In genomic region chr7:40702191-40703045, GRCm38 (mm10) we compare ENCODE assay signal across 17 mouse cellular contexts.
DNase-seq lines count a peak whose midpoint lies in the region; ATAC-seq and TF ChIP-seq lines count a peak whose summit lies in the region.
"Had no signal": no experiment of that assay in that cellular context is flagged by ENCODE, and none has a peak within 500 bp of the region (broad histone marks: within the 10 kb centered on the region; RNA-seq: fewer than 3 reads in every experiment).

No protein-coding gene starts in this region.

- ATAC-seq in kidney, embryonic 14.5 days (ENCODE audit: low FRiP score, low TSS enrichment) = no peak
- ATAC-seq in midbrain, embryonic 11.5 days (ENCODE audit: low FRiP score) = no peak
- ATAC-seq: activated CD4-positive, CD25-positive, alpha-beta regulatory T cell, adult 4 months; forebrain, embryonic 16.5 days; midbrain, embryonic 13.5 days had no signal

- H3K36me3 ChIP-seq in kidney, adult 2 months (ENCODE audit: control insufficient read depth, insufficient read depth, low read length) = no peaks in the 10 kb centered on the region
- no peaks in the 10 kb centered on the region for H3K36me3 ChIP-seq in kidney, embryonic 14.5 days (ENCODE audit: control insufficient read depth, insufficient read depth, low read length)
- no peaks in the 10 kb centered on the region for H3K36me3 ChIP-seq in midbrain, embryonic 11.5 days (ENCODE audit: control insufficient read depth, insufficient read depth, low read length)
- H3K36me3 ChIP-seq: G1E; hindbrain, embryonic 12.5 days; liver, embryonic 15.5 days; midbrain, embryonic 13.5 days had no signal

- H3K4me2 ChIP-seq in kidney, embryonic 14.5 days (replicated peaks; ENCODE audit: low read depth, low read length) = no peak overlapping the region
- H3K4me2 ChIP-seq in midbrain, embryonic 11.5 days = no peak overlapping the region
- H3K4me2 ChIP-seq: hindbrain, embryonic 12.5 days; liver, embryonic 15.5 days; midbrain, embryonic 13.5 days had no signal

- no peak for TF ChIP-seq POLR2A in kidney, adult 2 months (IDR thresholded peaks at IDR 0.05; ENCODE audit: low read depth, low read length)

- peaks cover 6% of the 10 kb centered on the region; the same call in 1 of the 2 replicates for H3K4me1 ChIP-seq in kidney, adult 2 months (ENCODE audit: control insufficient read depth, insufficient read depth, low read length)
- H3K4me1 ChIP-seq in kidney, embryonic 14.5 days (ENCODE audit: control insufficient read depth, insufficient read depth, low read length) = no peaks in the 10 kb centered on the region
- H3K4me1 ChIP-seq in midbrain, embryonic 11.5 days (ENCODE audit: control insufficient read depth, insufficient read depth, low read length) = no peaks in the 10 kb centered on the region
- H3K4me1 ChIP-seq: hindbrain, embryonic 12.5 days; liver, embryonic 15.5 days; midbrain, embryonic 13.5 days had no signal

- H3K27me3 ChIP-seq in kidney, adult 2 months (replicated peaks; ENCODE audit: control insufficient read depth, insufficient read depth, low read length) = no peaks in the 10 kb centered on the region
- H3K27me3 ChIP-seq in kidney, embryonic 14.5 days (ENCODE audit: control insufficient read depth, insufficient read depth, low read length) = no peaks in the 10 kb centered on the region
- H3K27me3 ChIP-seq in midbrain, embryonic 11.5 days (ENCODE audit: control insufficient read depth, insufficient read depth, low read length) = no peaks in the 10 kb centered on the region
- H3K27me3 ChIP-seq: hindbrain, embryonic 12.5 days; liver, embryonic 15.5 days; midbrain, embryonic 13.5 days had no signal

- TF ChIP-seq CTCF in kidney, adult 2 months (conservative IDR thresholded peaks at IDR 0.05; ENCODE audit: insufficient read depth, insufficient read length, low read depth, low read length) = no peak

- no peak overlapping the region for H3K27ac ChIP-seq in kidney, adult 2 months (ENCODE audit: insufficient read depth, low read depth, low read length)
- no peak overlapping the region for H3K27ac ChIP-seq in kidney, embryonic 14.5 days (ENCODE audit: low read depth, low read length)
- no peak overlapping the region for H3K27ac ChIP-seq in midbrain, embryonic 11.5 days (ENCODE audit: low read depth, low read length)
- H3K27ac ChIP-seq: hindbrain, embryonic 12.5 days; liver, embryonic 15.5 days; midbrain, embryonic 13.5 days had no signal

- 0 out of 2 replicates have a peak, but pooled peaks cover 2% of the 10 kb centered on the region for H3K9me3 ChIP-seq in kidney, embryonic 14.5 days (ENCODE audit: control insufficient read depth, low read length)
- no peaks in the 10 kb centered on the region for H3K9me3 ChIP-seq in midbrain, embryonic 11.5 days (ENCODE audit: control insufficient read depth, low read length)
- H3K9me3 ChIP-seq: hindbrain, embryonic 12.5 days; liver, embryonic 15.5 days; midbrain, embryonic 13.5 days had no signal

- no peak overlapping the region for H3K4me3 ChIP-seq in kidney, adult 2 months (ENCODE audit: insufficient read depth, low read depth, low read length)
- H3K4me3 ChIP-seq in kidney, embryonic 14.5 days (ENCODE audit: low read length) = no peak overlapping the region
- no peak overlapping the region for H3K4me3 ChIP-seq in midbrain, embryonic 11.5 days (ENCODE audit: low read depth, low read length)
- H3K4me3 ChIP-seq: hindbrain, embryonic 12.5 days; liver, embryonic 15.5 days; midbrain, embryonic 13.5 days had no signal

- 53% methylated on average over 5 of the region's 5 CpGs for WGBS in kidney, adult 2 months
- WGBS in kidney, embryonic 14.5 days = 61% methylated on average over 5 of the region's 5 CpGs
- 82% methylated on average over 5 of the region's 5 CpGs for WGBS in midbrain, embryonic 11.5 days

- DNase-seq in adrenal gland, adult (ENCODE audit: inconsistent age in 2 of 2, low spot score in 1 of 2) = peak; percentile 24 to 68
- DNase-seq in adrenal gland, postnatal 4 days (ENCODE audit: low spot score in 2 of 2) = no peak
- DNase-seq in kidney, adult 2 months = peak; percentile 33
- DNase-seq in lung, postnatal 36 days = peak; percentile 6
- DNase-seq in lung, adult 18-20 months = no peak
- DNase-seq in heart, adult 9 months (ENCODE audit: low spot score in 2 of 2) = peak; percentile 42 to 46
- no peak for DNase-seq in midbrain, embryonic 11.5 days (ENCODE audit: low spot score, missing footprints)
- DNase-seq: cerebellum, adult 11-12 months; layer of hippocampus, adult 9-11 months; thymus, postnatal 36 days had no signal

- no peak overlapping the region for H3K9ac ChIP-seq in kidney, embryonic 14.5 days (ENCODE audit: low read depth, low read length)
- H3K9ac ChIP-seq in midbrain, embryonic 11.5 days (ENCODE audit: low read length) = no peak overlapping the region
- H3K9ac ChIP-seq: hindbrain, embryonic 12.5 days; liver, embryonic 15.5 days; midbrain, embryonic 13.5 days had no signal

Comparison
In these comparisons a context has a peak if more than half of its experiments do, and no peak if none do; other contexts are left out.
1. DNase-seq: peak in adrenal gland, adult (2 of 2), kidney, adult 2 months (single experiment), lung, postnatal 36 days (single experiment) and heart, adult 9 months (2 of 2); none in adrenal gland, postnatal 4 days (0 of 2), lung, adult 18-20 months (0 of 2) and midbrain, embryonic 11.5 days (single experiment).